Mouse (Mus musculus) ES-E14 (cell line): ENCODE results near the gene Dsn1.

Source experiments
- CHD2 ChIP-seq: IDR thresholded peaks from 2 replicates; pipeline ENCODE4 v1.6.1; 2014; ENCODE audit warnings: mild to moderate bottlenecking, low read depth, low read length, inconsistent platforms
- HCFC1 ChIP-seq: IDR thresholded peaks from 2 replicates; pipeline ENCODE4 v1.6.1; 2012; ENCODE audit warnings: low read length, inconsistent platforms, borderline replicate concordance; ENCODE audit not compliant: insufficient read depth
- MAFK ChIP-seq: IDR thresholded peaks from 2 replicates; pipeline ENCODE4 v1.6.1; 2014; ENCODE audit warnings: mild to moderate bottlenecking, low read depth, low read length, inconsistent platforms; ENCODE audit not compliant: insufficient read depth
- ZC3H11A ChIP-seq: IDR thresholded peaks from 2 replicates; pipeline ENCODE4 v1.6.1; 2012; ENCODE audit warnings: low read depth, mild to moderate bottlenecking, inconsistent platforms, low read length, borderline replicate concordance
- ZNF384 ChIP-seq: IDR thresholded peaks from 2 replicates; pipeline ENCODE4 v1.6.1; 2012; ENCODE audit warnings: low read depth, low read length, inconsistent platforms

GRCm38 (mm10) chr2:156956306-156956705 is 50.6 kb downstream of the Dsn1 start:
- TF ChIP-seq ZNF384: no peak
- TF ChIP-seq HCFC1: no peak
- TF ChIP-seq ZC3H11A: no peak
- no peak for TF ChIP-seq MAFK
- no peak for TF ChIP-seq CHD2
